Comparison of ENCODE assay signal across 17 mouse cellular contexts in the genomic region with DNA sequence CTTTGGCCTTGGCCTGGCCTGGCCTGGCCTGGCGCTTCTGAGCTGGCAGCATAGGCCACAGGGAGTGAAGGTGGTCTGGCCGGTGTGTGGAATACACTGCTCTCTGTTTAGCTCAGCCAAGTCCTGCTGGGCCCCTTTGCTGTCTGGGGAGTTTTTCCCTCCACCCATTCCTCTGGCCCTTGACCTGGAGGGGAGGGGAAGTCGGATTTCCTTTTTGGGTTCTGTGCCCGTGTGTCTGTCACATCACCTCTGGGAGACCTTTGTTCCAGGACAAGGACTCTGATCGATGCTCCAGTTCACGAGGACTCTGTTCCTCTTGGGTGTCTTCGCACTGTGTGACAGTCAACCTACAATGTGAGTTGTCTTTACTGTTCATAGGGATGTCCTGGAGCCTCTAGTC. TPM values are rescaled to one million over a fixed set of nuclear protein-coding genes. Genes with fewer than 3 reads are reported as not detected.
A peak's percentile ranks its signal among the peaks of the same experiment; 100 is the strongest.
DNase-seq lines count a peak whose midpoint lies in the region; ATAC-seq lines count a peak whose summit lies in the region.
"Had no signal": no experiment of that assay in that cellular context is flagged by ENCODE, and none has a peak within 500 bp of the region (broad histone marks: within the 10 kb centered on the region; RNA-seq: fewer than 3 reads in every experiment).

No protein-coding gene starts in this region.

- 51% methylated on average over 7 of the region's 7 CpGs for WGBS in heart, embryonic 11.5 days (ENCODE audit: insufficient replicate concordance)
- 45% methylated on average over 7 of the region's 7 CpGs for WGBS in liver, embryonic 16.5 days (ENCODE audit: insufficient replicate concordance)
- WGBS in neural tube, embryonic 15.5 days, result 74% methylated on average over 7 of the region's 7 CpGs

- H3K27ac ChIP-seq in heart, embryonic 11.5 days (ENCODE audit: low read depth, low read length), result 0 out of 2 replicates have a peak overlapping the region, but pooled peaks have one; percentile 22
- 0 out of 2 replicates have a peak overlapping the region, but pooled peaks have one; percentile 11 for H3K27ac ChIP-seq in liver, embryonic 16.5 days (ENCODE audit: low read length)
- H3K27ac ChIP-seq in neural tube, embryonic 15.5 days (replicated peaks), result no peak overlapping the region
- H3K27ac ChIP-seq: kidney, postnatal 0 days; limb, embryonic 12.5 days; midbrain, embryonic 12.5 days; neural tube, embryonic 12.5 days had no signal

- no peaks in the 10 kb centered on the region for H3K27me3 ChIP-seq in heart, embryonic 11.5 days (ENCODE audit: control insufficient read depth, insufficient read depth, low read length)
- H3K27me3 ChIP-seq in liver, embryonic 16.5 days (ENCODE audit: control insufficient read depth, insufficient read depth, low read depth, low read length), result no peaks in the 10 kb centered on the region
- H3K27me3 ChIP-seq in neural tube, embryonic 15.5 days (replicated peaks), result no peaks in the 10 kb centered on the region
- H3K27me3 ChIP-seq: limb, embryonic 12.5 days; midbrain, embryonic 12.5 days; neural tube, embryonic 12.5 days had no signal

- H3K4me3 ChIP-seq in heart, embryonic 11.5 days (ENCODE audit: low read depth, low read length), result no peak overlapping the region
- H3K4me3 ChIP-seq in liver, embryonic 16.5 days (ENCODE audit: low read depth, low read length), result no peak overlapping the region
- H3K4me3 ChIP-seq in neural tube, embryonic 15.5 days (replicated peaks), result no peak overlapping the region
- H3K4me3 ChIP-seq: limb, embryonic 12.5 days; midbrain, embryonic 12.5 days; neural tube, embryonic 12.5 days had no signal

- intact Hi-C loops in heart, postnatal 36 days (cut with DNase I), result no loop called here

- peaks cover under 1% of the 10 kb centered on the region for H3K36me3 ChIP-seq in heart, embryonic 11.5 days (ENCODE audit: control insufficient read depth, insufficient read depth, low read length)
- no peaks in the 10 kb centered on the region for H3K36me3 ChIP-seq in liver, embryonic 16.5 days (ENCODE audit: control insufficient read depth, insufficient read depth)
- 0 out of 2 replicates have a peak, but pooled peaks cover 5% of the 10 kb centered on the region for H3K36me3 ChIP-seq in neural tube, embryonic 15.5 days

- no peaks in the 10 kb centered on the region for H3K9me3 ChIP-seq in heart, embryonic 11.5 days (replicated peaks; ENCODE audit: control insufficient read depth, low read length)
- H3K9me3 ChIP-seq in liver, embryonic 16.5 days (replicated peaks; ENCODE audit: control insufficient read depth, low read length), result no peaks in the 10 kb centered on the region
- H3K9me3 ChIP-seq in neural tube, embryonic 15.5 days (replicated peaks), result no peaks in the 10 kb centered on the region
- H3K9me3 ChIP-seq: limb, embryonic 12.5 days; midbrain, embryonic 12.5 days; neural tube, embryonic 12.5 days had no signal

- no peak overlapping the region for H3K9ac ChIP-seq in heart, embryonic 11.5 days (ENCODE audit: low read depth, low read length)
- no peak overlapping the region for H3K9ac ChIP-seq in liver, embryonic 16.5 days (ENCODE audit: low read depth, low read length)
- no peak overlapping the region for H3K9ac ChIP-seq in neural tube, embryonic 15.5 days (replicated peaks)
- H3K9ac ChIP-seq: limb, embryonic 12.5 days; midbrain, embryonic 12.5 days; neural tube, embryonic 12.5 days had no signal

- peaks cover 89% of the 10 kb centered on the region for H3K4me1 ChIP-seq in heart, embryonic 11.5 days (ENCODE audit: control insufficient read depth, insufficient read depth, low read length)
- peaks cover 34% of the 10 kb centered on the region for H3K4me1 ChIP-seq in liver, embryonic 16.5 days (ENCODE audit: control insufficient read depth, low read depth, low read length)
- peaks cover 68% of the 10 kb centered on the region for H3K4me1 ChIP-seq in neural tube, embryonic 15.5 days

- peak; percentile 49 for DNase-seq in adrenal gland, adult 2 months
- no peak for DNase-seq in adrenal gland, adult 8-10 months
- DNase-seq in heart, postnatal 36 days, result no peak
- no peak for DNase-seq in liver
- no peak for DNase-seq in right cerebral cortex, postnatal 36 days (ENCODE audit: low spot score in 2 of 2)
- DNase-seq: cerebellum, adult 2 months; layer of hippocampus, postnatal 36 days; lung, postnatal 10 days; retina, postnatal 1 day; thymus, adult 18-20 months had no signal

- no peak for ATAC-seq in heart, embryonic 11.5 days (replicated peaks; ENCODE audit: insufficient number of reproducible peaks, low FRiP score, low TSS enrichment)
- ATAC-seq in liver, embryonic 16.5 days (ENCODE audit: low read depth), result peak; percentile 40
- ATAC-seq in neural tube, embryonic 15.5 days (ENCODE audit: low FRiP score), result no peak

- H3K4me2 ChIP-seq in heart, embryonic 11.5 days, result no peak overlapping the region; the same call in 1 of the 2 replicates
- H3K4me2 ChIP-seq in liver, embryonic 16.5 days (ENCODE audit: low read depth, low read length), result no peak overlapping the region; the same call in 1 of the 2 replicates
- 0 out of 2 replicates have a peak overlapping the region, but pooled peaks have one; percentile 5 for H3K4me2 ChIP-seq in neural tube, embryonic 15.5 days
- H3K4me2 ChIP-seq: limb, embryonic 12.5 days; midbrain, embryonic 12.5 days; neural tube, embryonic 12.5 days had no signal

RNA-seq across cellular contexts. Expression of a gene that starts 11.7 kb away (rescaled TPM):
- total RNA-seq in adrenal gland, adult 2 months (2021), result 100 to 1,000 TPM; 282 to 367 TPM
- 182 and 197 TPM in 2 replicates for polyA plus RNA-seq in adrenal gland, adult 2 months (2012; rRNA removed)
- 100 to 1,000 TPM; 268 to 287 (median 284) TPM for total RNA-seq in adrenal gland, adult 8-10 months (2022)
- polyA plus RNA-seq in heart, embryonic 11.5 days (2014; fragmentation: Nextera tagmentation; extraction: Ambion mirVana), result 488 and 525 TPM in 2 replicates
- 10 to 100 TPM; 42.1 to 43.8 TPM for total RNA-seq in heart, postnatal 36 days (2021)
- polyA plus RNA-seq in liver, embryonic 16.5 days (2015; fragmentation: Nextera tagmentation; extraction: Ambion mirVana), result 100.0 and 103 TPM in 2 replicates
- 381 and 465 TPM in 2 replicates for polyA plus RNA-seq in neural tube, embryonic 15.5 days (2015; fragmentation: Nextera tagmentation; extraction: Ambion mirVana)
